Mouse (Mus musculus): ENCODE results near the gene Trib2. TPM values are rescaled to one million over a fixed set of nuclear protein-coding genes. Genes with fewer than 3 reads are reported as not detected.
A peak's percentile ranks its signal among the peaks of the same experiment; 100 is the strongest.

Trib2 gene
- total and polyA plus RNA-seq, 2 experiments from 2014 or later = 95.2 to 150 TPM

GRCm38 (mm10) chr12:15814249-15815081 is 2.3 kb downstream of the Trib2 start:
- Histone ChIP-seq H3K27me3 (ENCODE audit: insufficient read depth, low read length) (no peaks in the 10 kb centered on the region), H3K4me1 (ENCODE audit: insufficient read depth, low read length) (peaks cover 20% of the 10 kb centered on the region; the same call in 1 of the 2 replicates), H3K36me3 (ENCODE audit: insufficient read depth, low read length) (no peaks in the 10 kb centered on the region), H3K27ac (peak overlapping the region; percentile 96), H3K4me3 (ENCODE audit: low read length) (peak overlapping the region; percentile 99), H3K9me3 (ENCODE audit: low read length) (no peaks in the 10 kb centered on the region), H3K4me2 (ENCODE audit: low read depth, low read length) (peak overlapping the region; percentile 72), H3K9ac (replicated peaks; ENCODE audit: low read length) (peak overlapping the region; percentile 98)
- ATAC-seq (no peak), DNase-seq (ENCODE audit: low spot score) (peak; percentile 64)
- TF ChIP-seq CTCF (IDR thresholded peaks at IDR 0.05; ENCODE audit: low read depth) = no peak
- under 1% methylated on average over 32 of the region's 32 CpGs for WGBS

GRCm38 (mm10) chr12:15813819-15814165 is 2.9 kb downstream of the Trib2 start:
- Histone ChIP-seq H3K9ac (replicated peaks; ENCODE audit: low read length) (peak overlapping the region; percentile 98), H3K27me3 (ENCODE audit: insufficient read depth, low read length) (no peaks in the 10 kb centered on the region), H3K9me3 (ENCODE audit: low read length) (no peaks in the 10 kb centered on the region), H3K36me3 (ENCODE audit: insufficient read depth, low read length) (no peaks in the 10 kb centered on the region), H3K4me3 (ENCODE audit: low read length) (peak overlapping the region; percentile 99), H3K4me2 (ENCODE audit: low read depth, low read length) (peak overlapping the region; percentile 72), H3K27ac (peak overlapping the region; percentile 96), H3K4me1 (ENCODE audit: insufficient read depth, low read length) (peaks cover 20% of the 10 kb centered on the region; the same call in 1 of the 2 replicates)
- no peak for TF ChIP-seq CTCF (IDR thresholded peaks at IDR 0.05; ENCODE audit: low read depth)
- WGBS = 3% methylated on average over 5 of the region's 5 CpGs
- ATAC-seq = no peak
- DNase-seq (ENCODE audit: low spot score) = no peak

GRCm38 (mm10) chr12:15813133-15813818 is 3.4 kb downstream of the Trib2 start:
- ATAC-seq (no peak), DNase-seq (ENCODE audit: low spot score) (peak; percentile 75)
- 5% methylated on average over 12 of the region's 12 CpGs for WGBS
- H3K4me2 ChIP-seq (ENCODE audit: low read depth, low read length) = peak overlapping the region; percentile 72
- H3K36me3 ChIP-seq (ENCODE audit: insufficient read depth, low read length) = peaks cover 4% of the 10 kb centered on the region
- TF ChIP-seq CTCF (IDR thresholded peaks at IDR 0.05; ENCODE audit: low read depth) = no peak
- peak overlapping the region; percentile 99 for H3K4me3 ChIP-seq (ENCODE audit: low read length)
- H3K9me3 ChIP-seq (ENCODE audit: low read length) = no peaks in the 10 kb centered on the region
- H3K27me3 ChIP-seq (ENCODE audit: insufficient read depth, low read length) = no peaks in the 10 kb centered on the region
- peaks cover 22% of the 10 kb centered on the region; the same call in 1 of the 2 replicates for H3K4me1 ChIP-seq (ENCODE audit: insufficient read depth, low read length)
- peak overlapping the region; percentile 96 for H3K27ac ChIP-seq
- H3K9ac ChIP-seq (replicated peaks; ENCODE audit: low read length) = peak overlapping the region; percentile 98

- WGBS = 21% methylated on average over 6 of the region's 6 CpGs
- DNase-seq (ENCODE audit: low spot score) = peak; percentile 36
Observed at GRCm38 (mm10) chr12:15812139-15812962, 4.4 kb downstream of the Trib2 start.

GRCm38 (mm10) chr12:15811682-15812081 is 5.0 kb downstream of the Trib2 start:
- 14% methylated on average over 4 of the region's 4 CpGs for WGBS
- TF ChIP-seq CTCF (IDR thresholded peaks at IDR 0.05; ENCODE audit: low read depth) = no peak
- DNase-seq (ENCODE audit: low spot score) (peak; percentile 38), ATAC-seq (no peak)
- no peaks in the 10 kb centered on the region for H3K27me3 ChIP-seq (ENCODE audit: insufficient read depth, low read length)
- peak overlapping the region; percentile 98 for H3K9ac ChIP-seq (replicated peaks; ENCODE audit: low read length)
- H3K4me3 ChIP-seq (ENCODE audit: low read length) = peak overlapping the region; percentile 99
- peaks cover 13% of the 10 kb centered on the region for H3K36me3 ChIP-seq (ENCODE audit: insufficient read depth, low read length)
- no peaks in the 10 kb centered on the region for H3K9me3 ChIP-seq (ENCODE audit: low read length)
- peaks cover 18% of the 10 kb centered on the region; the same call in 1 of the 2 replicates for H3K4me1 ChIP-seq (ENCODE audit: insufficient read depth, low read length)
- peak overlapping the region; percentile 96 for H3K27ac ChIP-seq
- peak overlapping the region; percentile 72 for H3K4me2 ChIP-seq (ENCODE audit: low read depth, low read length)

More at GRCm38 (mm10) chr12:15812139-15812962, 4.4 kb downstream of the Trib2 start:
- peaks cover 9% of the 10 kb centered on the region for H3K36me3 ChIP-seq (ENCODE audit: insufficient read depth, low read length)
- no peaks in the 10 kb centered on the region for H3K9me3 ChIP-seq (ENCODE audit: low read length)
- peaks cover 20% of the 10 kb centered on the region; the same call in 1 of the 2 replicates for H3K4me1 ChIP-seq (ENCODE audit: insufficient read depth, low read length)
- no peak for ATAC-seq
- peak overlapping the region; percentile 72 for H3K4me2 ChIP-seq (ENCODE audit: low read depth, low read length)
- H3K27me3 ChIP-seq (ENCODE audit: insufficient read depth, low read length) = no peaks in the 10 kb centered on the region
- TF ChIP-seq CTCF (IDR thresholded peaks at IDR 0.05; ENCODE audit: low read depth) = no peak
- peak overlapping the region; percentile 99 for H3K4me3 ChIP-seq (ENCODE audit: low read length)
- peak overlapping the region; percentile 98 for H3K9ac ChIP-seq (replicated peaks; ENCODE audit: low read length)
- H3K27ac ChIP-seq = peak overlapping the region; percentile 96

- no peak for ATAC-seq
- H3K9ac ChIP-seq (replicated peaks; ENCODE audit: low read length) = peak overlapping the region; percentile 98
- peaks cover 18% of the 10 kb centered on the region; the same call in 1 of the 2 replicates for H3K4me1 ChIP-seq (ENCODE audit: insufficient read depth, low read length)
- peak overlapping the region; percentile 99 for H3K4me3 ChIP-seq (ENCODE audit: low read length)
- TF ChIP-seq CTCF (IDR thresholded peaks at IDR 0.05; ENCODE audit: low read depth) = no peak
- 17% methylated on average over 7 of the region's 7 CpGs for WGBS
- peak overlapping the region; percentile 96 for H3K27ac ChIP-seq
- DNase-seq (ENCODE audit: low spot score) = peak; percentile 43
- no peaks in the 10 kb centered on the region for H3K27me3 ChIP-seq (ENCODE audit: insufficient read depth, low read length)
- peak overlapping the region; percentile 72 for H3K4me2 ChIP-seq (ENCODE audit: low read depth, low read length)
- H3K9me3 ChIP-seq (ENCODE audit: low read length) = no peaks in the 10 kb centered on the region
- H3K36me3 ChIP-seq (ENCODE audit: insufficient read depth, low read length) = peaks cover 19% of the 10 kb centered on the region
Observed at GRCm38 (mm10) chr12:15810926-15811325, 5.8 kb downstream of the Trib2 start.
